Comparison of ENCODE assay signal across 11 mouse cellular contexts in the genomic region with DNA sequence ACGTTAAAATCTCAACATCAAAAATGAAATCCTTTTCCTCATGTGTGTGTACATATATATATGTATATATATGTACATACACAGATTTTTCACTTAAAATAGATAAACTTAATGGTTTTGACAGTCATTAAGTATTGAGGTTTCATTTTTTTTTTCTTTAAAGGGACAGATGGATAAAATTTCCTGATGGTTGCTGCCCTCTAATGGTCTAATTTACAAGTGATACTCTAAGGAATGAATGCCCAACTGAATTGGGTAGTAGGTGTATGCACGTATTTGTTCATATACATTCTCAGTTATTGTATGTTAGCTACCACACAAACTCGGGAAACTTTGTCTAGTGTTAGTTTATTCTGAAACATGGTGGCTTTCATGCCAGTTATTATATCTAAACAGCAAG. TPM values are rescaled to one million over a fixed set of nuclear protein-coding genes. Genes with fewer than 3 reads are reported as not detected.
DNase-seq lines count a peak whose midpoint lies in the region; ATAC-seq and TF ChIP-seq lines count a peak whose summit lies in the region.
"Had no signal": no experiment of that assay in that cellular context is flagged by ENCODE, and none has a peak within 500 bp of the region (broad histone marks: within the 10 kb centered on the region; RNA-seq: fewer than 3 reads in every experiment).

No protein-coding gene starts in this region.

- no peaks in the 10 kb centered on the region for H3K27me3 ChIP-seq in intestine, embryonic 16.5 days (replicated peaks; ENCODE audit: control insufficient read depth, insufficient read depth, low read length)
- H3K27me3 ChIP-seq in intestine, embryonic 15.5 days (replicated peaks): no peaks in the 10 kb centered on the region
- H3K27me3 ChIP-seq in midbrain, embryonic 11.5 days (ENCODE audit: control insufficient read depth, insufficient read depth, low read length): no peaks in the 10 kb centered on the region
- H3K27me3 ChIP-seq in midbrain, embryonic 10.5 days (ENCODE audit: low read depth, poor library complexity, severe bottlenecking): no peaks in the 10 kb centered on the region
- H3K27me3 ChIP-seq: liver, embryonic 15.5 days had no signal

- no peaks in the 10 kb centered on the region for H3K4me1 ChIP-seq in intestine, embryonic 16.5 days (ENCODE audit: control insufficient read depth, insufficient read depth, low read length)
- H3K4me1 ChIP-seq in intestine, embryonic 15.5 days (replicated peaks): no peaks in the 10 kb centered on the region
- no peaks in the 10 kb centered on the region for H3K4me1 ChIP-seq in midbrain, embryonic 11.5 days (ENCODE audit: control insufficient read depth, insufficient read depth, low read length)
- H3K4me1 ChIP-seq in midbrain, embryonic 10.5 days: no peaks in the 10 kb centered on the region
- H3K4me1 ChIP-seq: liver, embryonic 15.5 days had no signal

- H3K4me2 ChIP-seq in intestine, embryonic 16.5 days (ENCODE audit: low read depth, low read length): no peak overlapping the region
- no peak overlapping the region for H3K4me2 ChIP-seq in intestine, embryonic 15.5 days (replicated peaks)
- H3K4me2 ChIP-seq in midbrain, embryonic 11.5 days: no peak overlapping the region
- H3K4me2 ChIP-seq: liver, embryonic 15.5 days had no signal

- DNase-seq in midbrain, embryonic 11.5 days (ENCODE audit: low spot score, missing footprints): no peak
- no peak for DNase-seq in midbrain, embryonic 10.5 days (ENCODE audit: low spot score)
- peak; percentile 58 for DNase-seq in brain, embryonic 14.5 days (ENCODE audit: low read depth)
- peak; percentile 28 for DNase-seq in telencephalon, adult 2 months (ENCODE audit: low read depth, low spot score)
- no peak for DNase-seq in thymus, postnatal 10 days (ENCODE audit: low spot score in 2 of 2)
- DNase-seq: cerebellum, adult 11-12 months; kidney, postnatal 25 days had no signal

- TF ChIP-seq CTCF in brain, embryonic 14.5 days (IDR thresholded peaks at IDR 0.05; ENCODE audit: borderline replicate concordance, extremely low read depth, insufficient read depth, insufficient read length): no peak

- H3K9ac ChIP-seq in intestine, embryonic 16.5 days (ENCODE audit: low read depth, low read length): no peak overlapping the region
- H3K9ac ChIP-seq in intestine, embryonic 15.5 days: no peak overlapping the region
- no peak overlapping the region for H3K9ac ChIP-seq in midbrain, embryonic 11.5 days (ENCODE audit: low read length)
- H3K9ac ChIP-seq: liver, embryonic 15.5 days had no signal

- peak; percentile 33; the same call in 1 of the 2 replicates for ATAC-seq in intestine, embryonic 16.5 days
- no peak for ATAC-seq in intestine, embryonic 15.5 days
- peak; percentile 40; the same call in 1 of the 2 replicates for ATAC-seq in midbrain, embryonic 11.5 days (ENCODE audit: low FRiP score)

- H3K9me3 ChIP-seq in intestine, embryonic 16.5 days (ENCODE audit: control insufficient read depth, low read length): no peaks in the 10 kb centered on the region
- H3K9me3 ChIP-seq in intestine, embryonic 15.5 days: no peaks in the 10 kb centered on the region
- no peaks in the 10 kb centered on the region for H3K9me3 ChIP-seq in midbrain, embryonic 11.5 days (ENCODE audit: control insufficient read depth, low read length)
- no peaks in the 10 kb centered on the region for H3K9me3 ChIP-seq in midbrain, embryonic 10.5 days (replicated peaks)
- H3K9me3 ChIP-seq: liver, embryonic 15.5 days had no signal

- no peaks in the 10 kb centered on the region for H3K36me3 ChIP-seq in intestine, embryonic 16.5 days (ENCODE audit: control insufficient read depth, insufficient read depth, low read length)
- H3K36me3 ChIP-seq in intestine, embryonic 15.5 days: no peaks in the 10 kb centered on the region
- H3K36me3 ChIP-seq in midbrain, embryonic 11.5 days (ENCODE audit: control insufficient read depth, insufficient read depth, low read length): no peaks in the 10 kb centered on the region
- H3K36me3 ChIP-seq in midbrain, embryonic 10.5 days: no peaks in the 10 kb centered on the region
- H3K36me3 ChIP-seq: liver, embryonic 15.5 days had no signal

- no peak overlapping the region for H3K27ac ChIP-seq in intestine, embryonic 16.5 days (ENCODE audit: low read length)
- H3K27ac ChIP-seq in intestine, embryonic 15.5 days: no peak overlapping the region
- H3K27ac ChIP-seq in midbrain, embryonic 11.5 days (ENCODE audit: low read depth, low read length): no peak overlapping the region
- no peak overlapping the region for H3K27ac ChIP-seq in midbrain, embryonic 10.5 days (replicated peaks)
- H3K27ac ChIP-seq: liver, embryonic 15.5 days had no signal

- no peak for TF ChIP-seq POLR2A in brain, embryonic 14.5 days (IDR thresholded peaks at IDR 0.05; ENCODE audit: borderline replicate concordance, extremely low read depth, insufficient read depth, insufficient read length, poor library complexity, severe bottlenecking)

- no peak overlapping the region for H3K4me3 ChIP-seq in intestine, embryonic 16.5 days (ENCODE audit: low read length)
- no peak overlapping the region for H3K4me3 ChIP-seq in intestine, embryonic 15.5 days (replicated peaks)
- H3K4me3 ChIP-seq in midbrain, embryonic 11.5 days (ENCODE audit: low read depth, low read length): no peak overlapping the region
- no peak overlapping the region for H3K4me3 ChIP-seq in midbrain, embryonic 10.5 days
- H3K4me3 ChIP-seq: liver, embryonic 15.5 days had no signal

- WGBS in intestine, embryonic 16.5 days: 41% methylated on average over 3 of the region's 3 CpGs
- 40% methylated on average over 3 of the region's 3 CpGs for WGBS in intestine, embryonic 15.5 days
- WGBS in midbrain, embryonic 11.5 days: 45% methylated on average over 3 of the region's 3 CpGs
- WGBS in midbrain, embryonic 10.5 days: 59% methylated on average over 3 of the region's 3 CpGs

RNA-seq across cellular contexts. Expression of a gene that starts 15.4 kb away (rescaled TPM):
- 0.02 TPM in 2 replicates for polyA plus RNA-seq in intestine, embryonic 16.5 days (2015; fragmentation: Nextera tagmentation; extraction: Ambion mirVana)
- 0.04 and 0.05 TPM in 2 replicates for polyA plus RNA-seq in intestine, embryonic 15.5 days (2015; fragmentation: Nextera tagmentation; extraction: Ambion mirVana)
- 0.03 and 0.10 TPM in 2 replicates for polyA plus RNA-seq in midbrain, embryonic 11.5 days (2014; fragmentation: Nextera tagmentation; extraction: Ambion mirVana)
- 0.06 TPM in 1 of 2 replicates, not detected in the other for polyA plus RNA-seq in midbrain, embryonic 10.5 days (2016; fragmentation: Nextera tagmentation; extraction: Ambion mirVana)
- polyA plus RNA-seq in brain, embryonic 14.5 days (2012; rRNA removed): 0.18 and 0.30 TPM in 2 replicates
- polyA plus RNA-seq: liver, embryonic 15.5 days; small intestine, adult 2 months had no signal

Comparison
In these comparisons a context has a peak if more than half of its experiments do, and no peak if none do; other contexts are left out.
1. DNase-seq: peak in brain, embryonic 14.5 days (single experiment) and telencephalon, adult 2 months (single experiment); none in midbrain, embryonic 11.5 days (single experiment), midbrain, embryonic 10.5 days (single experiment) and thymus, postnatal 10 days (0 of 2).